Mouse (Mus musculus) forebrain, postnatal 0 days (tissue): ENCODE data around the gene Sardh. TPM values are rescaled to one million over a fixed set of nuclear protein-coding genes. Genes with fewer than 3 reads are reported as not detected.
A peak's percentile ranks its signal among the peaks of the same experiment; 100 is the strongest.

Experiments
- ATAC-seq: fragments of 200-750 bp; cut with Nextera tagmentation; 2 replicates; pipeline ENCODE4 v1.8.0; 2017; ENCODE audit warnings: mild to moderate bottlenecking, moderate library complexity
- DNase-seq: peaks from one replicate; pipeline ENCODE4 v3.0.0-alpha.2; 2015
- H3K27ac ChIP-seq: fragments of 300-500 bp; sonication (generic); 2 replicates; pipeline ENCODE4 v1.5.1; 2014; ENCODE audit warnings: low read depth, mild to moderate bottlenecking, antibody characterized with exemption, low read length, moderate library complexity, mixed read lengths
- H3K27me3 ChIP-seq: fragments of 300-500 bp; sonication (generic); 2 replicates; pipeline ENCODE4 v1.6.1; 2014; ENCODE audit warnings: mild to moderate bottlenecking, low read length, mixed read lengths; ENCODE audit not compliant: insufficient read depth
- H3K36me3 ChIP-seq: fragments of 300-500 bp; sonication (generic); 2 replicates; pipeline ENCODE4 v1.6.1; 2014; ENCODE audit warnings: mild to moderate bottlenecking, moderate library complexity; ENCODE audit not compliant: insufficient read depth
- H3K4me1 ChIP-seq: fragments of 300-500 bp; sonication (generic); 2 replicates; pipeline ENCODE4 v1.6.1; 2014; ENCODE audit warnings: antibody characterized with exemption; ENCODE audit not compliant: insufficient read depth
- H3K4me2 ChIP-seq: fragments of 300-500 bp; sonication (generic); 2 replicates; pipeline ENCODE4 v1.6.1; 2014; ENCODE audit warnings: low read depth, mild to moderate bottlenecking, moderate library complexity
- H3K4me3 ChIP-seq: fragments of 300-500 bp; sonication (generic); 2 replicates; pipeline ENCODE4 v1.5.1; 2014; ENCODE audit warnings: low read depth, low read length, mixed read lengths
- H3K9ac ChIP-seq: fragments of 300-500 bp; sonication (generic); 2 replicates; pipeline ENCODE4 v1.6.1; 2014; ENCODE audit warnings: mild to moderate bottlenecking
- H3K9me3 ChIP-seq: fragments of 300-500 bp; sonication (generic); 2 replicates; pipeline ENCODE4 v1.6.1; 2016; ENCODE audit warnings: low read length
- CTCF ChIP-seq: sonication (generic); IDR thresholded peaks from 2 replicates; pipeline ENCODE4 v1.5.1; 2016; ENCODE audit warnings: antibody characterized with exemption, control low read depth, low read depth
- WGBS: fragments of 180-500 bp; shearing (Covaris S2); extraction: QIAGEN DNeasy Blood & Tissue Kit; methylation state at CpG from one replicate; pipeline ENCODE4 v1.1.7; 2014; 5-methylcytosine and 5-hydroxymethylcytosine counted together
- polyA plus RNA-seq: library from polyadenylated mRNA; unstranded; fragments of >200 nt; fragmentation: Nextera tagmentation; extraction: Ambion mirVana; gene quantifications from 2 replicates; pipeline ENCODE4 v1.2.1, GENCODE M21; 2015
- total RNA-seq: library from RNA; depleted of rRNA; stranded (reverse); fragments of >200 nt; gene quantifications from 2 replicates; pipeline ENCODE4 v1.2.3, GENCODE M21; 2014; rRNA removed

Gene Sardh
- total RNA-seq, result 7.2 and 7.5 TPM in 2 replicates
- 5.7 and 6.2 TPM in 2 replicates for polyA plus RNA-seq

DNA sequence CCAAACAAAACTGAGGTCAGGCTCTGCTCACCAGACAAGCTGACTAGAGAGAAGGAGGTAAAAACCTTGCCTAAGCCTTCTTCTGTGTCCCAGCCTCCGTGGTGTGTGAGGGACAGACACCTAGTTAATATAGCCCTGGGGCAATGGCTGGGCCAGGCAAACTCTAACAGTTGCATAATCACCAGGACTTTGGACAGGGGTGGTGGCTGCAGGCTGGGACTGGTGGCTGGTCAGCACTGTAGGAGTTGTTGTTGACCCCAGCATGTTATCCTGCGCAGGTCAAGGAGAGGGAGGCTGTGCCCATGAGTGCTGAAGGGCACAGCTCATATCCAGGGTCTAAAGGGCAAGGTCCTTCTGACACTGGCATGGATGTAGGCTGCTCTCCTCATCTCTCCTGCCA is at the start of gene Sardh:
Gene Sardh, minus strand, starts transcription at position 127 of the 400 bp plus-strand sequence.
- no peaks in the 10 kb centered on the region for H3K27me3 ChIP-seq
- H3K4me3 ChIP-seq, result no peak within 1 kb of the TSS
- TF ChIP-seq CTCF, result no peak
- no peak for ATAC-seq
- no peak for DNase-seq
- H3K27ac ChIP-seq, result no peak within 1 kb of the TSS
- WGBS, result 87% methylated on average over 2 of the region's 2 CpGs
- H3K9ac ChIP-seq, result no peak within 1 kb of the TSS
- no peak within 1 kb of the TSS for H3K4me2 ChIP-seq
- no peaks in the 10 kb centered on the region for H3K4me1 ChIP-seq
- no peaks in the 10 kb centered on the region for H3K9me3 ChIP-seq
- no peaks in the 10 kb centered on the region for H3K36me3 ChIP-seq

- WGBS, result 81% methylated on average over 9 of the region's 9 CpGs
- no peak for DNase-seq
- TF ChIP-seq CTCF, result no peak
Measured at GRCm38 (mm10) chr2:27296656-27297406, 48.7 kb upstream of the Sardh start.

GRCm38 (mm10) chr2:27294777-27295176 is 46.6 kb upstream of the Sardh start:
- no peak for TF ChIP-seq CTCF
- ATAC-seq (no peak), DNase-seq (no peak)
- Histone ChIP-seq H3K4me1 (no peaks in the 10 kb centered on the region), H3K4me3 (no peak overlapping the region), H3K27me3 (no peaks in the 10 kb centered on the region), H3K4me2 (no peak overlapping the region), H3K36me3 (peaks cover 30% of the 10 kb centered on the region), H3K9me3 (no peaks in the 10 kb centered on the region), H3K27ac (no peak overlapping the region), H3K9ac (no peak overlapping the region)
- WGBS, result 94% methylated on average over 3 of the region's 3 CpGs

More at GRCm38 (mm10) chr2:27296656-27297406, 48.7 kb upstream of the Sardh start:
- H3K27me3 ChIP-seq, result no peaks in the 10 kb centered on the region
- H3K4me3 ChIP-seq, result no peak overlapping the region
- H3K27ac ChIP-seq, result no peak overlapping the region
- no peak for ATAC-seq
- H3K9ac ChIP-seq, result no peak overlapping the region
- no peak overlapping the region for H3K4me2 ChIP-seq
- H3K36me3 ChIP-seq, result peaks cover 11% of the 10 kb centered on the region
- H3K4me1 ChIP-seq, result 0 out of 2 replicates have a peak, but pooled peaks cover 6% of the 10 kb centered on the region
- H3K9me3 ChIP-seq, result no peaks in the 10 kb centered on the region

- Histone ChIP-seq H3K4me2 (no peak overlapping the region), H3K4me1 (no peaks in the 10 kb centered on the region), H3K9me3 (no peaks in the 10 kb centered on the region), H3K27me3 (no peaks in the 10 kb centered on the region), H3K27ac (no peak overlapping the region), H3K4me3 (no peak overlapping the region), H3K9ac (no peak overlapping the region), H3K36me3 (peaks cover 27% of the 10 kb centered on the region)
- TF ChIP-seq CTCF, result peak; percentile 94
- DNase-seq (peak; percentile 91), ATAC-seq (peak; percentile 83)
- 14% methylated on average over 3 of the region's 3 CpGs for WGBS
Measured at GRCm38 (mm10) chr2:27289019-27289418, 40.9 kb upstream of the Sardh start.

- 85% methylated on average over 7 of the region's 7 CpGs for WGBS
- H3K27me3 ChIP-seq, result no peaks in the 10 kb centered on the region
- no peak overlapping the region for H3K27ac ChIP-seq
- no peak overlapping the region for H3K9ac ChIP-seq
- DNase-seq (no peak), ATAC-seq (no peak)
- TF ChIP-seq CTCF, result no peak
- H3K4me3 ChIP-seq, result no peak overlapping the region
- H3K36me3 ChIP-seq, result peaks cover 25% of the 10 kb centered on the region
- H3K4me1 ChIP-seq, result no peaks in the 10 kb centered on the region
- no peaks in the 10 kb centered on the region for H3K9me3 ChIP-seq
- H3K4me2 ChIP-seq, result no peak overlapping the region
Measured at GRCm38 (mm10) chr2:27286971-27287710, 39.0 kb upstream of the Sardh start.

DNA sequence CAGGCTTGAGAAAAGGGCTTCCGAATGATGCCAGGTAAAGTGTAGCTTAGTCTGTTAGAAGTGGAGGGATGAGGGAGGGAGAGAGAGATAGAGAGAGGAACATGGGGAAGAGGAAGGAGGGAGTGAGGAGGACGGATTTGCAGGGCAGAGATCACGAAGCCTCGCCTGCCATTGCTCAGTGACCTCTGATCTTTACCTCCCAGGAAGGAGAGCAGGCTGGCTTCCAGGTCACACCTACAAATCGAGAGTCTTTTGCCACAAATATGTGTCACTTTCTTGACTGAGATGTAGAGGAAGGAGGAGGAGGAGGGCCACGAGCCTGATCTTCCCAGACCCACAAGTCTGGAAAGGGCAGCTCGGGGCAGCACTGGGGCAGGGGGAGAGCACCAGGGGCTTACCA is 36.3 kb upstream of the Sardh start:
- no peak overlapping the region for H3K27ac ChIP-seq
- H3K4me2 ChIP-seq, result no peak overlapping the region
- H3K27me3 ChIP-seq, result no peaks in the 10 kb centered on the region
- no peaks in the 10 kb centered on the region for H3K4me1 ChIP-seq
- no peak for TF ChIP-seq CTCF
- no peak overlapping the region for H3K4me3 ChIP-seq
- peaks cover 6% of the 10 kb centered on the region for H3K36me3 ChIP-seq
- H3K9ac ChIP-seq, result no peak overlapping the region
- no peak for DNase-seq
- ATAC-seq, result no peak
- WGBS, result 84% methylated on average over 7 of the region's 7 CpGs
- H3K9me3 ChIP-seq, result no peaks in the 10 kb centered on the region

DNA sequence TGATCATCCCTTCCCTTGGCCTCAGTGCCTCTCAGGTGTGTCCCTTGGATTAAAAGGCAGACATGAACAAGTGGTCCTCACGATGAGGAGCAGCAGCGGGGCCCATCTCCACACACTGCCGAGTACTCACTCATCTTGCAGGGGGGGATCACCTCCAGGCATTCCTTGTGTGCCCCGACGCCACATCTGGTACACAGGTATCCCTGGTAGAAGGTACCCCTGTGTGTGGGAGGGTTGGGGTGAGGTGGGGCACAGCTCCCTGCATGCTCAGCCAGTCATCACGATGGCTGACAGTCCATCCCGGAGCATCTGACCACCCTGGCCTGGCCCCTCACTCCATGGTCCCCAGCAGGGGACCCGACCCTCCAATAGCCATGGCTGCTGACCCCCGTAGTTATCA is 33.6 kb upstream of the Sardh start:
- Histone ChIP-seq H3K27ac (no peak overlapping the region), H3K4me1 (no peaks in the 10 kb centered on the region), H3K9ac (no peak overlapping the region), H3K4me2 (no peak overlapping the region), H3K9me3 (no peaks in the 10 kb centered on the region), H3K36me3 (peaks cover 20% of the 10 kb centered on the region), H3K4me3 (no peak overlapping the region), H3K27me3 (no peaks in the 10 kb centered on the region)
- no peak for TF ChIP-seq CTCF
- ATAC-seq (no peak), DNase-seq (no peak)
- WGBS, result 89% methylated on average over 9 of the region's 9 CpGs
